Mouse (Mus musculus): ENCODE data around the gene Slit3.

The Slit3 gene

DNA sequence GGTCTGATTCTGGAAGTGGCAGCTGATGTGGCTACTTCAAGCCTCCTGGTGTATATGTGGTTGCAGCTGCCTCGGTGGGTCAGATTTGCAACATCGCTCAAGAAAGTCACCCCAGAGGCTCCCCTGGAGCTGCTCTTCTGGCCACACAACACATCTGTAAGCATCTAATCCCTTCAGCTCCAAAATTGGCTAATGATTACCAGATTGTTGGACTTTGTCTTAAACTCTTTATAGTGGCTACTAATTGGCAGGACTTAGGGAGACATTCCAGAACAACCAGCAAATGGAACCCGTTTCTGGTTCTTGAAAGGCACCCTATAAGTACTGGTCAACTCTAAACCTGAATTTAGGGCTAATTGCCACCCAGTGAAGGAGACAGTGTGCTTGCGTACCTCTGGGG, 348.9 kb downstream of the Slit3 start:
- no peak for DNase-seq (ENCODE audit: low read depth)

DNA sequence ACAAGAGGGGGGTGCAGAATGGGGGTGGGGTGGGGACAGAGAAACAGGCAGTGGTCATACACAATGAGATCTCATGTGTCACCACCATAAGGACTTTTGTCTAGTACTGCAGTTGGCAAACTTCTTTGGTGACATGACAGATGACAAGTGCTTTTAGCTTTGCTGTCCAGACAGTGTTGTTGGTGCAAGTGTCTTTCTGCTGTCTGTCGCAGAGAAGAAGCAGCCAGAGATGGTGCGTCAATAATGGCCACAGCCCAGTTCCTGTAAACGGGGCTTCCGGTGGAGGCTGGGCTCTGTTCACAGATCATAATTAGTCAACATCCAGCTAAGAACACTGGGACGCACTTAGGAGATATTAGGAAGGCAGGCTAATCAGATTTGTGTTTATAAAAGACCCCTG, 349.8 kb downstream of the Slit3 start:
- DNase-seq (ENCODE audit: low read depth): no peak

DNA sequence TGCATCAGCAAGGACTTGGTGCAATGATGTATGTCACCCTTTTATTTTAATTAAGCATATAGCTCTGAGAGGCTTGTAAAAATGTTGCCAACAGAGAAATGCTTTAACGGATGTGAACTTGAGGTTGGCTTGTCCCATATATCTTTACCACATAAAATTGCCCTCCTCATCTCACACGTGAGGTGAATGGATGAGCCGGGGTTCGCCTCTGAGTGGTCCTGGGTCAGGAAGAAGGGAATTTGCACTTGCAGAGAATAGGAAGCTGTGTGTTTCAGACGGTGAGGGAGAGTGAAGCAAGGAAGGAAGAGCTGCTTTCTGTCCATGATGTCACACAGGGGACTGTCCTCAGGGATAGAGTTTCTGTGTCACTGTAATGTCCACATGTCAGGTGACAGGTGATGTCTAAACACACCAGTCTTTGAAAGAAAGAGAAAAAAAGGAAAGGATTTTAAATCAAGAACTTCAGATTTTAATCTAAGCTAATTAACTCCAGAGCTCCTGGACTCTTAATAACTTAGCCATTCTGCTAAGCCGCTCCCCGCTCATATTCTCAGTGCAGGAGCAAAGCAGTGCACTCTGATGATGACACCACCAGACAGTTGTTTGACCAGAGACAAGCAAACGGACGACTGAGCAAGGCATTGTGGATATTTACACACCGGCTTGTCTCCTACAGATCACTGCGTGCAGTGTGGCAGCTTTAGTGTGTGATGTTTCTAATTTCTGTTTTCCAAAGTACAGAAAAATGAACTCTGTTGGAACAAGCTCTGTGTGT, 352.0 kb downstream of the Slit3 start:
- no peak for DNase-seq (ENCODE audit: low read depth)

DNA sequence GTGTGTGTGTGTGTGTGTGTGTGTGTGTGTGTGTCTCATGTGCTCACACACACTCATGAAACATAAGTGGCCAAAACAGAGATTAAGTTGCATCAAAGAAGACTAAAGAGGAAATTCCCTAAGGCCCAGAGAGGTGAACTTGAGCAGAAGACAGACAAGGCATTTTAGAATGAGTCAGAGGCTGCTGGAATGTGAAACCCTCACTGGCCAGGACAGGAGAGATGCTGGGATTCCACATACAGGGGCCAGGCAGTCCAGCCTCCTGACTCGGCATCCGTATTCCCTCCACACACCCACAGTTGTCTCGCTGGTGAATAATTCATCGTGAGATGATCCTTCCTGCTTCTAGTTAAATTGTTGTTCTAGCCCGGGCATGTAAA, 352.6 kb downstream of the Slit3 start:
- no peak for DNase-seq (ENCODE audit: low read depth)

DNA sequence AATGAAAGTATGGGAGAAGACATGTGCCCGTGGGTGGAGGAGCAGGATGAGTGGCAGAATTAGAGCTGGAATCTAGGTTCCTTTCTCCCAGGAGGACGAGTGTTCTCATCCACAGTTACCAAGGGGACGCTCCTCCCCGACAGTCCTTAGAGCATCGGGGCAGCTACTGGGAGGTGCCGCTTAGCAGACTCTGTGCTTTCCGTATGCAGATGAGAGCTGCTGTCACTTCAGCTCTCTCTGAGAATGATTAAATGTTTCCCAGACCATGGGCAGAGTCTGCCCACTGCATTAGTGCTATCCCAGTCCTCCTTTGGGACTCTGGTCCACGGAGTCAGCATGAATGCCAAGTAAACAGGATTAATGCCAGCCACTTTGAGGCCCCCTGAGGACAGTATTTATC, 359.1 kb downstream of the Slit3 start:
- DNase-seq (ENCODE audit: low read depth): no peak

DNA sequence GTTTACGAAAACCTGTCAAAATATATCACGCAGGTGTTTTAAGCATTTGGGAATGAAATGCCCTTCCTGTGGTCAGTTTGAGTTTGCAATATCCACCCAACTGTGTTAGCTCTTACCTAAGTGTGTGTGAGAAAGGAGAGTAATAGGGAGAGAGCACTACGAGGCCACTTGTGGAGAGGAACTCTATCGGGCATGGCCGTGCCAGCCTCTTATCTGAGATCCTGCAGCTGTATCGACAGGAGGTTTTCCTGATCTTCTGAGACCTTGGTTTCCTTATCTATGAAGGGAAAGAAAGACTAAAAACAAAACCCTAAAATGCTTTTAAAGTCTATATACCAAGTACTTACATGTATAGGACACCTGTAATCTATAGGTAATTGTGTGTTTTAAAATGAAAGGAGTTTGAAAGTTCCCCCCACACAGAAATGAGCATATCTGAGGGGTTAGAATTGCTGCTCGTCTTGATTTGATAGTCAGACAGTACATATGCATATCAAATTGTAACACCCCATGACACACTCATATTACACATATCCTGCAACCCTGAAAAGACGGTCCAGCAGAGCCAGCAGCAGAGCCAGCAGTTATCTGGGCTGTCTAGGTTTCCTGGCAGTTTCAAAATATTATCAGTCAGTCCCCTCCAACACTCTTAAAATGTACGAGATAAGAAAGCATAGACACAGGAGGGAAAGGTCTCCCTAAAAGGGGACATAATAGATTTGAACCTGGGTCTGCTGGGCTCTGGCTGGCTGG, 360.8 kb downstream of the Slit3 start:
- no peak for DNase-seq (ENCODE audit: low read depth)

DNA sequence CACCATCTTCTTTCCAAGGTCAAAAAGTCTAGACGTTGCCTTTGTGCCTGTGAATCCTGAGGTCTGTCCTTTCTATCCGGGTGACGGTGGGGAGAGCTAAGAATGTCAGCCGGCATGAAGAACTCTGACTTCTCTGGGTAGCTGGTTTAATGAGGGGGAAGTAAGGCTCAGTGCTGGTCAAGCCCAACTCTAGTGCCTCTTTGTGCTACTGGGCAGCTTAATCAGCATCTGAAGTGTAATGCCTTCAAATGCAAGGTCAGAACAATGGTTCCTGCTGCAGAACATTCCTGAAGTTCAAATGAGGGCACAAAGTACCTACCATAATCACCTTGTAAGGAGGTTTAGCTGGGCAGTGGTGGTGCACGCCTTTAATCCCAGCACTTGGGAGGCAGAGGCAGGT, 366.9 kb downstream of the Slit3 start:
- DNase-seq (ENCODE audit: low read depth): no peak

DNA sequence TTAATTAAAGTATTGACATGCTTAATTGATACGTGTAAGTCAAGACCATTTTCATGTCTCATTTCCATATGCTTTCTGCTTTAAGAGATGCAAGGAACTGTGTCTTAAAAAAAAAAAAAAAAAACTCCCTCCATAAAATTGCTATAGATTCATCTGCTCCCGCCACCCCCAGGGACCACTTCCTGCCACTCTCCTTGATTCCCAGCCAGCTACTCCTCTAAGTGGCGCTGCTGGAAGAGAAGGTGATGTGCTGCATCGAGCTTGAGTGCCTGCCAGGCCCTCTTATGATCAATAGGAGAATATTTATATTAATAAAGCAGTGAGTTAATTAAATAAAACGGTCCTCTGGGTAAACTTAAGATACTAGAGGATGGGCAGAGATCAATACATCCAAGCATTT, 370.7 kb downstream of the Slit3 start:
- no peak for DNase-seq (ENCODE audit: low read depth)

DNA sequence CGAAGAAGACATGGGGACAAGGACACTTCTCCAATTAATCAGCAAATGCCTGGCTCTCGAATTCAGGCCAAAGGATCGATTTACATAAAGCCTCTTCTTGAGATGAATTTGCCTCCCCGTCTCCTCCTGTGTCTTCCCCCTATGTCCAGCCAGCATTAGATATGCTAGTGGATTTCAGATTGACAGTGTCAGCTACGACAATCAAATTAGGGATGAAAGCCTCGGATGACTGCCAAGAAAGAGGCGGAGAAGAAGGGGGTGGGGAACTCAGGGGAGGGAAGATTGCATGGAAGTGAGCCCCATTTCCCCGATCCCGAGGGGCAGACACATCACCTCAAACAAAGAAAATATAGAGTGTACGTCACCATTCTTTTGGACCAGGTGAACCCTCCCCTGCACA, 375.9 kb downstream of the Slit3 start:
- DNase-seq (ENCODE audit: low read depth): no peak

DNA sequence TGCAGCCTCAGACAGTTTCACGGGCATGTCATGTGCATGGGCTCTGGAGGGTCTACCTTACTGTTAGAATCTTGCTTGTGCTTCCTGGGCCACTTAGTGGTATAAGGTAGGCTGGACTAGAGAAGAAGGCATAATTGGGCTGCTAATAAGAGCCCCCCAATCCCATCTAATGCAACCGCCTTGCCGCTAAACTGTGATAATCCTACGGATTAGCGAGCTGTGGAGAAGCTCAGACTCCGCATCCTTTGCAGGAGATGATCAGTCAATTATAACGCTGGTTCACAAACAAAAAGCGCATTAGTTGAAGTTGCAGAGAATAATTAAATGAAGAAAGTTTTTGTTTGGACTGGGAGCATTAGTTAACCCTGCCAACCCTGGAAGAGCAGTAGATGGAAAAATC, 376.9 kb downstream of the Slit3 start:
- no peak for DNase-seq (ENCODE audit: low read depth)

DNA sequence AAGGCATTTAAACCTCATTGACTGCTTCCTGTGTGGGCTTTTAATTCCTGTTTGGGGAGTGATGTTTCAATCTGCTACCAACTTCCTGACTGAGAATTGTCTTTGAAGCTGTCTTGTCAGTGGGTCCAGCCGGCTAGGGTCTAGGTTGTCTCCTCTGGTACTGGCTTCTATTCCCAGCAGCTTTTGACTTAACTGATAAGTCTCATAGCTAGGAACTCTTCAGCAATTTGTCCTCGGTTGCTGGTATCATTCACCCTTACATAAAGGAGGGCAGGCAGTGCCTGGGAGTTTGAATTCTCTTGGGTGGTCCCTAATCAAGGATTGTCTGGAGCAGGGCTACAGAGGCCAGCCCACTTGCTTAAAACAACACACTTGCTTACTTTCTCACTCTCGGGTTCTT, 381.1 kb downstream of the Slit3 start:
- DNase-seq (ENCODE audit: low read depth): no peak

DNA sequence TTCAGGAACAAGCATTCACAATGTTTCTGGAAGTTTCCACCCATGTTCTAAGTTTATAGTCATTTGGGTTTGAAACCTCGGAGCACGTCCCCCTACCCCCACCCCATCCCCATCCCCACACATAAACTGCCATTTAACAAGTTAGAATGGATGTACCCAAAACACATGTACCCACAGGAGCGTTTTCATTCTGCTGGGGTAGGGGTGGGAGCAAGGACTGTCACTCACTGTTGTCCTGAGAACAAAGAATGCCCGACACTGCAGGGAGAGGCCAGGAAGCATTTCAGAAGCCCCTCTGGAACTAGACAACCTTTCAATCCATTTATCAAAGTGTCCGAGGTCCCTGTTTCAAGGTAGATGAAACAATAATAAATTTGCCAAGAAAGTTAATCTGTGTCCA, 383.0 kb downstream of the Slit3 start:
- no peak for DNase-seq (ENCODE audit: low read depth)

DNA sequence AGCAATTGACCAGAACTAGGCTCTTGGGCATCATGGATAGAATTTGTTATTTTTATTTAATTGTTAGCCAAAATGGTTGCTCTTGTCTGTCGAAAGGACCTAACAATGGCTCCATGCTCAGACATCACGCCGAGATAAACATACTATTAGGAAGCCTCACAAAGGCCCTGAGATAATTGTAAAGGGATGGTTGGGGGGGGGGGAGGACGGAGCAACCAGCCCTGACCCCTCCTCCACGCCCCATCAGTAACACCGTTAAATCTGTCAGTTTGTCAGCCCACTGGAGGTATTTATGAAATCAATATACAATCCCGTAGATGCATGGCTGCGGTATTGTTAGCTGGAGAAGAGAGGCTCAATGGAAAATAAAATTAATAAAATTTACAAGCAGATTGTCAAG, 383.9 kb downstream of the Slit3 start:
- no peak for DNase-seq (ENCODE audit: low read depth)

DNA sequence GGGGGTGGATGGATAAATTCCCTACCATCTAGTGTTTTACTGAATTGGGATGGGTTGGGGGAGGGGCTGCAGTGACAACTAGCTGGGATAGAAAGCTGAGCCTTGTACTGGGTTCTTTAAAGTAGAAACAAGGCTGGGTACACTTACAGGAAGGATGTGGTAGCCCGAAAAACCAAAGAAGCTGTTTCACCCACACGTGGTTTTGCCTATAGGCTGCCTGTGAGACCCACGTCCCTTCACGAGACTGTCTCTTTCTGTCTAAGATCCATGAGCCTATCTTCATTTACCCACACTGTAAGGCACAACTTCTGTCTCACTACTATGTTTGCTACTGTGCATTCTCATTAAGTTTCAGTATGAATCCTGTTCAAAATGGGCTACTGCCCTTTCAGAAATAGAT, 384.3 kb downstream of the Slit3 start:
- peak; percentile 67 for DNase-seq (ENCODE audit: low read depth)

DNA sequence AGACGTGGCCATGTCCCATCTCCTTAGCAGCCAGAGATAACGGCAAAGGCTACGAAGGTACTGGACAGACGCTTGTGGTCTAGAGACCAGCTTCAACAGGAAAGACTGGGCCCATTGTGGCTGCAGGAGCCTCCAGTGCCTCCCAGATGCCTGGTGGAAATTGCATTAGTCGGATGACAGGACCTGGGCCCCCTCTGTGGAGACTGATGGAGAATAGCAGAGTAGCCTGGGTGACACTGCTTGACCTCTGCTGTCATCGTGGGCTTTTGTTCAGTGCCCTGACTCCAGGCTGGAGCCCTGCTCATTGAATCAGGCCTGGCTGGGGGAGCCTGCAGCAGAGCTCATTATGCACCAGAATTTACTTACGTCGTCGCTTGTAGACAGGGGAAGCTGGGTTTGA, 384.8 kb downstream of the Slit3 start:
- DNase-seq (ENCODE audit: low read depth): no peak

DNA sequence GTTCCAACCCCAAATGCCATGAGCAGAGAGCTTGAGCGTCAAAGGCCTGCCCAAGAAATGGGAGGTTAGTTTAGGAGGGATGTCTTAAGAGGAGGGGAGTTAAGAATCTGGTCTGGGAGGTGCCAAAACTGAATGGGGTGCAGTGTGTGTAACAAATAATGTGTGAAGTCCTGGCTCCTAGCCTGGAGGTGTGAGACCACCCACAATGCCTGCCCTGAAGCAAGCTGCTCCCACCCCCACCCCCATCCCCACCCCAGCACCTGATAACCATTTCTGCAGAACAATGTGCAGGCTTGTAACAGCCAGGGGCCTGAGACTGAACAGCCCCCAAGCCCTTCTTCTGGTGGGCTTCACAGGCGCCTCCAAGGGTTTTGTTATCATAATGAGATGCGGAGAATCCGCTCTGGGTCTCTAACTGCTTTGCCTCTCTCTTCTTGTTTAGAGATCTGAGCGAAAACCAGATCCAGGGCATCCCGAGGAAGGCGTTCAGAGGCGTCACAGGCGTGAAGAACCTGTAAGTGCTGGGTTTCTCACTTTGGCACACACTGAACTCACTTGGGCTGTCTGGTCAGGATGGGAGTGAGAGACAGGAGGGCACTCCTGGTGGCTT, 386.9 kb downstream of the Slit3 start:
- no peak for DNase-seq (ENCODE audit: low read depth)

DNA sequence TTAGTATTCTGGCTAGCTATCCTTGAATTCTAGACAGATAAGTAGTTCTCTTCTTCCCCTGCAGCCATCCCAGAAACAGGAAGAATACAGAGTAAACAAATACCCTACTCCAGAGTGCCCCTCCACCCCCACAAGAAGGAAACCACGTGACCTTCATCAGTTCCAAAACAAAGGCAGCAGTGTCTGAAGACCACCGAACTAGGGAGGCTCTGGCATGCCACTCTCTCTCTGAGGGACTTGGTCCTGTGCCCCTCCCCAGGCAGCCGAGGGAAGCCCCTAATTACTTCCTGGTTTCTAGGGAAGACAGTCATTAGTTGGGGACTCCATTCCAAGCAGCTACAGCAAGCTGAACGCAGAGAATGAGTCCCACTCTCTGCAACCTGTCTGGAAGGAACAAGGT, 391.7 kb downstream of the Slit3 start:
- DNase-seq (ENCODE audit: low read depth): no peak

DNA sequence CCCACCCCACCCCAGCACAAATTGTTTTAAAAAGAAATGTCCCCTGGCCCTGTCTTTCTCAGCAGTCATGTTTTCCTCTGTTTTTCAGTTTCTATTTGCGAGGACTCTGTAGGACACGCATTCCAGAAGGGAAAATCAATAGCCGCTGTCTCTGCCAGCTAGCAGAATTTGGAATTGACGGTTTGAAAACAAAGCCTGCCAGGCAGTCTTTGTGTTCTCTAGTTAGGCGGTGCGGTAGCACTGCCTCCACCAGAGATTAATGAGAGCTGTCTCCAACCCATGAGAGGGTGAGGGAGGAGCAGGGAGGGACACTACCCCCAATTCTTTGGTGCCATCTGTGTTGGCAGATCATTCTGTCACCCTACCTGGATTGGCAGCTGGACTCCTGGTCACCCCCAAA, 392.3 kb downstream of the Slit3 start:
- no peak for DNase-seq (ENCODE audit: low read depth)

DNA sequence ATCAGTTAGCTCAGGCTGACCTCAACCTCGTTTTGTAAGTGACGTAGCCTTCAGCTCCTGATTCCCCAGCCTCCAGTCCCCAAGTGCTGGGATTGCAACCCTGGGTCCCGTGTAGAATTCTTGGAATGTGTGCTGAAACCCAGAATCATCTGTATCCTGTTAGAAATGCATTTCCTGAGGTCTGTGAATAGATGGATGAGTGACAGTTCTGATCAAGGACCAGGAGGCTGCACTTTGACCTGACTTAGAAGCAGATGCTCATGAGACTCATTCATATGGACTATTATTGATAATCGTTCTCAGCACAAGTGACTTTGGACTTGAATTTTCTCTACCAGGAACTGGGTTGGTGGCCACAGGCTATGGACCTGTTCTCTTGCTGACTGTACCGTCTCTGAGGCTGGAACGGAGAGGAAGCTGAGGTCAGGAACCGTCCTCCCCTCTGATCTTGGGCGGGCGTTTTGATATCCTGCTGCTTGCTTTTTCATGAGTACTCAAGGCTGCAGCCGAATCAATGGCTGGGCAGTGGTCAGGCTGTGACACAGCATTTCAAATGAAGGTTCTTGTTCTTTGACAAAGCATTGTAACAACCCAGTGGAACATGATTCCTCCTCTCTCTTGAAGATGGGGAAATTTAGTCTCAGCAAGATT, 401.9 kb downstream of the Slit3 start:
- no peak for DNase-seq (ENCODE audit: low read depth)

DNA sequence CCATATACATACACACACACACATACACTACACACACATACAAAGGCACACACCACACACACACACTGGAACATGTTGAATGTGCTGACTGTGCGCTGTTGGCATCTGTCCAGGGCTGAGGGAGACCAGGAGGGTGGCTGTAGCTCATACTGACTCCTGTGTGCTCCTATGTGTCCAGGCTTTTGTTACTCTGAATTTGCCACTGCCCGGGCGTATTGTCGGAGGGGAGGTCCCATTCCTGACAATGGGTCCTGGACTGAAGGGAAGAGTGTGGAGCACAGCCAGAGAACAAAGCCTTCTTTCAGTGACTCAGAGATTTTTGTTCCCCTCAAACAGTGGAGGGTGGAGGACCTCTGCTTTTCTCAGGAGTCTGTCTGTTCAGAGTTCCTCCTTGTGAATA, 402.7 kb downstream of the Slit3 start:
- DNase-seq (ENCODE audit: low read depth): no peak

DNA sequence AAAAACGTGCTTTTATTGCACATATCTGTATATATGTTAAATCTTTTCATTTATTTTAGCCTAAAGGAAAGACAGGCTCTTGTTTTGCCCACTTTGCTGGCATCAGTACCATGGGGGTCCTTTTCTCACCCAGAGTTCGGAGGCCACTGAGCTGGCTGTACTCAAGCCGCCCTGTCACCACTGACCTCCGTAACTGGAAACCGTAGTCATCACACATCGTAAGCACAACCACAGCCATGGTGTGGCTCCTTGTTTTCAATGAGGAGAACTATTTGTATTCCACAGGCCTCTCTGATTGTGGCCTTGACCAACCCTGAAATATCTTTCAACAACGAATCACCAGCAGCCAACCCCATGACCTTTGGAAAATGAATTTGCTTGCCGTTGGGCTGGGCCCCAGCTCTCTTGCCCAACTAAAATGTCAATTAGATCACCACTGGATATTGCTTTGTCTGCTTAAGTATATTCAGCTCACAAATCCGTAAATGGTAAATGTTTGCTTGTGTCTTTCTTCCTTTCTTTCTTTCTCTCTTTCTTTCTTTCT, 405.3 kb downstream of the Slit3 start:
- DNase-seq (ENCODE audit: low read depth): no peak

DNA sequence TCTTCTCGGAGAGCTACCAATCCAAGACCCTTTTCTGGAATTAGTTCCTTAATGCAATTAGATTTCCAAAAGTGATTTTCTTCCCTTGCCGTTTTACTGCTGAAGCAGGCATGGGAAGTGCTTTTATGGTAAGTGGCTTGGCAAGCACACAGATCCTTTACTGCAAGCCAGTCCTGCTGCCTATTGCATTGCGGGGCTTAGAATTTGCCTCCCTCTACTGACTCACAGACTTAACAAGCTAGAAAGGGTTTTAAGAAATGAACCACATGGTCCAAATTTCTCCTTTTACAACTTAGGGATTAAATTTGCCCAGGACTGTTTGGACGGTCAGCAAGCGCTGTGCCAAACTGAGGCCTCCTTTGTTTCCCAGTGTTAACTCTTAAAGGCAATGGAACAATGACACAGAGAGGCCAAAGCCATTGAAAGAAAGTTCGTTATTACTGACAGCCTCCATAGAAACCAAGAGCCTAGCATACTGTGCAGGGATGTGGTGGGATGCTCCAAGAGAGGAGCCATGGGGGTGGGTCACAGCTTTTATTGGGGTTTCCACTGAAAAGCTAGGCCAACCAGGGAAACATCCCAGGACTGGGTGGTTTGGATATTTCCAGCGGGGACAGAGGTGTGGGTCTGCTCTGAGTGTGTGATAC, 406.9 kb downstream of the Slit3 start:
- DNase-seq (ENCODE audit: low read depth): no peak
